Mouse (Mus musculus): ENCODE measurements around the gene Tmem121.
A peak's percentile ranks its signal among the peaks of the same experiment; 100 is the strongest.

The Tmem121 gene

DNA sequence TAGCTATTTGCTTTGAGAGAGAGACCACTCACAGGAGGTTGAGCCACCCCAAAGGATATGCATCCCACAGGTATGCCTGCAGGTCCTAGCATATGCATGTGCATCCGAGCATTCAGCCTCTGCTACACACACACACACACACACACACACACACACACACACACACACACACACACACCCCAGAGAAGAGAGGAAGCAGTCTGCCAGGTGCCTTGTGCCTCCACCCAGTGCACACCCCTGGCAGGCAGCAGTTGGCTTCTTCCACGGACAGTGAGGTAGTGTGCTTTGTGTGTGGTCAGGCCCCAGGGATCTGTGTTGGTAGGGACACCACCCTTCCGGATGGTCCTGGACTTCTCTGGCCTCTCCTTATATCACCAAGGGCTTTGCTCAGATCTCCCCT is 35.8 kb upstream of the Tmem121 start:
- peak in 1 of 2 experiments; percentile 35 for DNase-seq

GRCm38 (mm10) chr12:113150591-113150990 is 35.1 kb upstream of the Tmem121 start:
- DNase-seq = no peak

DNA sequence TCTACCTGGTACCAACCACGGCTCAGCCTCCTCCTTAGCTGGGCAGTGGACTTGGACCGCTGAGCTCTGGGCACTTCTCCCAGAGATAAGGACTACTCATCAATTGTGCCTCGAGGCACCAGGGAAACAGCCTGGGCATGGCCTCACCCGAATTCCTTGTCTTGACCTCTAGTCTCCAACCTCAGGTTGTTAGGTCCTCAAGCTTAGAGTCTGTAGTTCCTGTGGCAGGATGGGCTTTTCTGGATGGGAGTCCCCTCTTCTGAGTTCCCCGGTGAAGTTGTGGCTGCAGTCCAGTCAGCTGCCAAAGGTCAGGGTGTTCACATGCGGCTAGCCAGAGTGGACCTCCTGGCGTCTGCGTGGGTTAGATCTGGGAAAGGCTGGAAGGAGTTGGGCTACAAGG is 34.7 kb upstream of the Tmem121 start:
- peak in 1 of 2 experiments; percentile 29 for DNase-seq

DNA sequence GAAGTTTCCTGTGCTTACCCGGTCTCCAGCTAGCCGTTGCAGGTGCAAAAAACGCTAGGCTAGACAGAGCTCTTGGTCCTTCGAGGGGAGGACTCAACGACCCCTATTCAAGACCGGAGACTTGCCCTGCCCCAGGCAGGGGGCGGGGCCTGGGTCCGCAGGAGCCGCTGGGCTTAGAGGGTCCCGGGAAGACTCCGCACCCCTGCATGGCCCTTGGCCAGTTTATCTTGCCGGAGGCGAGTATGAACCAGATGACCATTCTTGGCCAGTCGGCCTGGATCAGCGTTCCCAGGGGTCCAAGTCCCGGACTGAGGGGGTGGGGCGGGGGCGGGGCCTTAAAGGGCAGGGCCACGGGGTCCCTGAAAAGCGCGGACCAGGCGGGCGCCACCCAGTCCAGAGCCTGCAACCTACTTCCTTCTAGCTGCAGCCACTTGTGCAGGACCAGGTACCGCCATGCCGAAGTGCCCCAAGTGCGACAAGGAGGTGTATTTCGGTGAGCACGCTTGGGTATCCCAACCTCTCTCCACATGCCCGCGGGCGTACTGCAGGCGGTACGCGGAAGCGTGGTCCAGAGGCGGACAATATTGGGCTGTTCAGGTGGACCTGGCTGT is 34.0 kb upstream of the Tmem121 start:
- DNase-seq = peak; percentile 72 to 74

DNA sequence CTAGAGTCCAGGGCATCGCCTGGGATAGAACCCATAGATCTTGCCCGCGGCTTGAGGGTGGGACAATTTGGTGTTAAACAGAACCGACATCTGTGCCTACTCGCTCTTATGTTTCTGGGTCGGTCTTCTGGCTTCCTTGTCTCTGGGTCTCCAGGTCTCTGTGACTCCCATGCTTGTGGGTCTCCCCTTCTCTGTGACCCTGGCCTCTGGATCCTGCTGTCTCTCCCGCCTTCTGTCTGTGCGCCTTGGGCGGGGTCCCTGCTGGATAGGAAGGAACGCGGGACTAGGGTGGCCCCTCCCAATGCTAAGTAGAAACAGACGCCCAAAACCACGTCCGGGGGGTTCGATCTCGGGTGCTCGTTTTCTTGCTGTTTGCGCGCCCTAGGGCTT is 33.5 kb upstream of the Tmem121 start:
- peak; percentile 59 to 70 for DNase-seq

GRCm38 (mm10) chr12:113152991-113153525 is 32.7 kb upstream of the Tmem121 start:
- no peak for DNase-seq

GRCm38 (mm10) chr12:113153971-113154370 is 31.8 kb upstream of the Tmem121 start:
- peak; percentile 49 to 53 for DNase-seq

DNA sequence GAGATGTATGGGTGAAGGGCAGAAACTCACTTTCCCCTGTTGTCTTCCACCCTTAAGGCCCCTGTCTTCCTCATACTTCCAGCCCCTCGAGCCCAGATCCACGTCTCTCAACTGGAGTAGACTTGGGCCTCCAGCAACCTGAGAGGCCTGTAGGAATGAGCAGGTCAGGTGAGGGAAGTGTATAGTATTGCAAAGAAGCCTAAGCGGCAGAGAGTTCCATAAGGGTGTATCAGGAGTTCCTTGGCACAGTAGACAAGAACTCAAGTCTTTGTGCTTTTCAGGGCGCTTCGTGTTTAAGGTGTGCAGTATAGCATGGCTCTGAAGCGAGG is 31.0 kb upstream of the Tmem121 start:
- DNase-seq = no peak

GRCm38 (mm10) chr12:113155076-113155771 is 30.5 kb upstream of the Tmem121 start:
- DNase-seq = peak; percentile 76 to 83

DNA sequence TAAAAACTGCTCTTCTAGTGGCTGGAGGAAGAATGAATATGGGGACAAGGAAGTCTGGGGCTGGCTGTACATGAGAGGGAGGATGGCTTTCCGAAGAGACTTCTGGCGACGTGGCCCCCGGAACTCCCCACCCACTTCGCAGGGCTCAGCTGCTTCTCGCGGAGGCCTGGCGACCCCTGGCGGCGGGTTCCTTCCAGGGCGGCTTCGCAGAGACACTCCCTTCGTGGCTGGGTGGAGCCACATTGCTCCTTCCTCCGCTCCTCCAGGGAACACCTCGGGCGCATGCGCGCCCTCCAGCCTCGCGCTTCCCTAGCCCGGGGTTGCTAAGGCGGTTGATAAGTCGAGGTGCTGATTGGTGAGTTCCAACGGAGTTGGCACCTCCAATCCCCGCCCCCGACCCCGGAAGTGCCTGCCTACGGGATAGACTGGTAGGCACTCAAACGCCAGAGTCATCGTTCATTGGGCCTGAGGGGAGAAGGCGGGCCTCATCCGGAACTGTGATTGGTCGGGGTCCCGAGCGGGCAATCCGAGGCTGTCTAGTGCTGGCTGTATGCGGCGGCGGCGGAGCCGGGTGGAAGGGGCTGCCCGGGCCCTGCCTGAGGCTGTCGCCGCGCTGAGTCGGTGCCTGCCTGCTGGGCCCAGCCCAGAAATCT is 29.7 kb upstream of the Tmem121 start, which contains the start of gene Tedc1:
Gene Tedc1 (plus strand): TSS at position 535 of the 653 bp plus-strand sequence.
- peak; percentile 99 for DNase-seq

DNA sequence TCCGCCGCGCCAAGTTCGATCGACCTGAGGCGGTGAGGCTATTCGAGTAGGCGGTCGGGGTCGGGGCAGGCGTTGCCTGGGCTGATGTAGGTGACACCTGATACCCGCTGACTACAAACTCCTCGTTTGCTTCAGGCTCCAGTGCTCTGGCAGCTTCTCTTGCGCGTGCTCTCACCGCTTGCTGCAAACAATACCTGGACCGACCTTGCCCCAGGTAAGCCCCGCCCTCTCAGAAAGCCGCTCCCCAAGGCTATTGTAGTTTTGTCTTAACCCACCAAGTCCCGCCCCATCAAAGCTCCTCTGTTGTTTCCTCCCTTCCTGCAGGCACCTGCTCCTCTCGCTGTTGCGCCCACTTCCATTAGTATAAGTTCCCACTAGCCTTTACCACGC is 29.2 kb upstream of the Tmem121 start:
- DNase-seq = peak in 1 of 2 experiments; percentile 53

DNA sequence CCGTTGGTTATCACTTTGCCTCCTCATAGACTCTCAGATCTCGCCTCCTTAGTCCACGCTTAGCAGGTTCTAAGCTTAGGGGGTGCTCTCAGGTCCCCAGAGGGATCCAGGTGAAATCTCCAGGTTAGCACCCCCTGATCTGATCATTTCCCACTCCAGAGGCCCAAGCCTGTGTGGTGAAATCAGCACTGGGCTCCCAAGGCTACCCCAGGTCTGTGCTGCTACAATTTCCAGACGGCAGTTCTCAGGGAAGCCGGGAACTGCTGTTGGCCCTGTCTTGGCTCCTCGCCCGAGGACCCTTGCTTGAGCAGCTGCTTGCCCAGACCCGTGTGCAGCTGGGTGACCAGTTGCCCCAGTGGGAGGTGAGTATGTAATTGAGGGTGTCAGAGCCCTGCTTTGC is 28.7 kb upstream of the Tmem121 start:
- DNase-seq = no peak

GRCm38 (mm10) chr12:113157521-113157920 is 28.2 kb upstream of the Tmem121 start:
- no peak for DNase-seq

GRCm38 (mm10) chr12:113157971-113158370 is 27.8 kb upstream of the Tmem121 start:
- no peak for DNase-seq

GRCm38 (mm10) chr12:113163561-113164006 is 22.1 kb upstream of the Tmem121 start:
- no peak for DNase-seq

GRCm38 (mm10) chr12:113168031-113168536 is 17.6 kb upstream of the Tmem121 start:
- DNase-seq = no peak

GRCm38 (mm10) chr12:113176960-113177725 is 8.6 kb upstream of the Tmem121 start:
- no peak for DNase-seq

DNA sequence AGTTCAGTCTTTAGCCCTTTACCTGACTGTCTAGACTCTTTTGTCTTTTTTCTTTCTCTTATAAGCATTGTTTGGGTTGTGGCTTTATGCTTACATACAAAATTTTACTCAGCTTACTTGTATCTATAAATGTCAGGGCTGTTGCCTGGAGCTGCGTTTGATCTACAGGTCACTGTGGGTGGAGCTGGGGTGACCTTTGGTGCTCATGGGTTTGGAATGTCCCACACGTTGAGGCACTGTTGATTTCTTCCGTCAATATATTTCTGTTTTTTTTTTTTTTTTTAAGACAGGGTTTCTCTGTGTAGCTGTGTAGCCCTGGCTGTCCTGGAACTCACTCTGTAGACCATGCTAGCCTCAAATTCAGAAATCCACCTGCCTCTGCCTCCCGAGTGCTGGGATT is 4.7 kb upstream of the Tmem121 start:
- no peak for DNase-seq

DNA sequence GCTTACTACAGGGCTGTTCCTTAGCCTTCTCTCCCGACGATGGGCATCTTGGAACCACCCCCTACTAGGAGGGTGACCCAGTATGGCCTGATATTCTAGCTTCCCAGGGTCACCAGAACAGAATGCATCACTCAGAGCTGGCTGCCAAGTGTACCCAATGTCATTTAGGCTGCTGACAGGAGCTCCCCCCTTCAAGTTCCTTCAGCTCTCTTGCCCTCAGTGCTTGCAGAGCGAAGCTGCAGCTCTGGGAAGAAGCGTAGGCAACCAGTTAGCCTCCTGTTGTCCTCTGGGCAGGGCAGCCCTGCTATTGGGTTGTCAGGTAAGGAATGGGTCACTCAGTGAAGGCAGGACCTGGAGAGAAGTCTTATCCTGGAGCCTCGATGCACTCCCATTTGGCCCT is 785 bp upstream of the Tmem121 start:
- no peak for DNase-seq

GRCm38 (mm10) chr12:113186326-113187010 is 738 bp downstream of the Tmem121 start:
- DNase-seq = no peak

DNA sequence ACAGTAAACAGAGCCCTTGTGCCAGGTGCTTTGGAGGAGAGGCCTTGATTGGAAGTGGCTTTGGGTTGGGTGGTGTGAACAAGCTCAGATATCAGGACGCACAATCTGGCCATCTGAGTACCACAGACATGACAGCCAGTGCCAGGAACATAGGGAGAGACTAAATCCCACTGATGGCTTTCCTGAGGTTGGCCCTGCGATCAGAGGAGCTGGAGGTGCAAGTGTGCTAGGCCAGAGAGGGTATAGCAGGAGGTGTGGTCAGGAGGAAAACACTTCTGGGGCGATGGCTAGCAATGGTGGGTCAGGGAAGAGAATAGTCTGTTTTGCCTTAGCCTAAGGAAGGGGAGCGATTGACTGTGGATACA is 1.3 kb downstream of the Tmem121 start:
- no peak for DNase-seq

- DNase-seq = peak; percentile 62 to 72
These were observed 2.0 kb downstream of the Tmem121 start for GRCm38 (mm10) chr12:113187584-113188295.
